Mouse (Mus musculus): ENCODE data around the gene Gm42517. TPM values are rescaled to one million over a fixed set of nuclear protein-coding genes. Genes with fewer than 3 reads are reported as not detected.

Gene Gm42517
- polyA plus RNA-seq, 1 experiment from 2014 or later, result 0.07 TPM

DNA sequence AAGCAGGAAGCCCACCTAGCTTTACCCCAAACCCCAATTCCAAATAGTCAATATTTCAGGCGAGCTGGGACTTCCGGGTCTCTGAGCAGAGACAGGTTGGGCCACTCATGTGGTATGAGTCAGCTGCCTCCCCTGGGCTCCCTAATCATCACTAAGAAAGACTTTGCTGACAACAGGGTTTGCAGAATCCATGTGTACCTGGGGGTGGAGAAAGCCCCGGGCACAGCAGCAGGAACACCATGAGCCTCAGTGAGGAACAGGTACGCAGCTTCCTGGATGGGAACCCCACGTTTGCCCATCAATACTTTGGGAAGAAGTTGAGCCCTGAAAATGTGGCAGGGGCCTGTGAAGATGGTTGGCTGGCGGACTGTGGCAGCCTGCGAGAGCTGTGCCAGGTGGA, 20.5 kb upstream of the Gm42517 start, which contains the start of gene Pde6b:
Gene Pde6b, plus strand, starts transcription at position 191 of the 400 bp plus-strand sequence.
- H3K27me3 ChIP-seq (replicated peaks; ENCODE audit: control insufficient read depth, insufficient read depth, low read length), result no peaks in the 10 kb centered on the region; the same call in 1 of the 2 replicates
- H3K9me3 ChIP-seq (ENCODE audit: control insufficient read depth), result no peaks in the 10 kb centered on the region
- H3K4me1 ChIP-seq (replicated peaks; ENCODE audit: control insufficient read depth, insufficient read depth, low read length), result no peaks in the 10 kb centered on the region
- H3K4me3 ChIP-seq (ENCODE audit: low read depth, low read length), result no peak within 1 kb of the TSS
- no peak within 1 kb of the TSS for H3K9ac ChIP-seq (ENCODE audit: low read depth, low read length)
- no peak for TF ChIP-seq CTCF (IDR thresholded peaks at IDR 0.05; ENCODE audit: low read depth)
- no peak for ATAC-seq
- H3K36me3 ChIP-seq (ENCODE audit: control insufficient read depth, insufficient read depth), result no peaks in the 10 kb centered on the region
- no peak within 1 kb of the TSS for H3K4me2 ChIP-seq (replicated peaks; ENCODE audit: low read depth)
- no peak within 1 kb of the TSS for H3K27ac ChIP-seq (ENCODE audit: low read depth, low read length)
- 73% methylated on average over 7 of the region's 7 CpGs for WGBS

DNA sequence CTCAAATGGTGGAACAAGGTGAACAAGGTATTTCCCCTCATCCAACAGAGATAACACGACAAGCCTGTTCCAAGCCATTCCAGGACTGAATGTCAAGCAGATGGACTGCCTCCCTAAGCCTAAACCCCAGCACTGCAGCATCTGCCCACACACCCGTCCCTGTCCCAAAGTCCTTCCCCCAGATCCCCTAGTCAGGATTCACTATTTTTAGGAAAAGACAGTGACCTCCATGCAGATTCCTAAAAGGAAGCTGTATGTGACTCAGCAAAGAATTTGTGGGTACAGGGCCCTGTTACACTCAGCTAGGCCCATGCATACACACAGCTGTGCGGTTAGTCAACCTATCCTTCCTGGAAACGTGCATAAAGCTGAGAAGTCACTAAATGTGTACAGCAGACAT, 18.7 kb upstream of the Gm42517 start:
- no peaks in the 10 kb centered on the region for H3K4me1 ChIP-seq (replicated peaks; ENCODE audit: control insufficient read depth, insufficient read depth, low read length)
- no peaks in the 10 kb centered on the region for H3K36me3 ChIP-seq (ENCODE audit: control insufficient read depth, insufficient read depth)
- ATAC-seq, result no peak
- H3K27me3 ChIP-seq (replicated peaks; ENCODE audit: control insufficient read depth, insufficient read depth, low read length), result no peaks in the 10 kb centered on the region; the same call in 1 of the 2 replicates
- 65% methylated on average over 4 of the region's 4 CpGs for WGBS
- no peaks in the 10 kb centered on the region for H3K9me3 ChIP-seq (ENCODE audit: control insufficient read depth)
- H3K4me2 ChIP-seq (replicated peaks; ENCODE audit: low read depth), result no peak overlapping the region
- no peak for TF ChIP-seq CTCF (IDR thresholded peaks at IDR 0.05; ENCODE audit: low read depth)
- no peak overlapping the region for H3K9ac ChIP-seq (ENCODE audit: low read depth, low read length)
- no peak overlapping the region for H3K4me3 ChIP-seq (ENCODE audit: low read depth, low read length)
- H3K27ac ChIP-seq (ENCODE audit: low read depth, low read length), result no peak overlapping the region

DNA sequence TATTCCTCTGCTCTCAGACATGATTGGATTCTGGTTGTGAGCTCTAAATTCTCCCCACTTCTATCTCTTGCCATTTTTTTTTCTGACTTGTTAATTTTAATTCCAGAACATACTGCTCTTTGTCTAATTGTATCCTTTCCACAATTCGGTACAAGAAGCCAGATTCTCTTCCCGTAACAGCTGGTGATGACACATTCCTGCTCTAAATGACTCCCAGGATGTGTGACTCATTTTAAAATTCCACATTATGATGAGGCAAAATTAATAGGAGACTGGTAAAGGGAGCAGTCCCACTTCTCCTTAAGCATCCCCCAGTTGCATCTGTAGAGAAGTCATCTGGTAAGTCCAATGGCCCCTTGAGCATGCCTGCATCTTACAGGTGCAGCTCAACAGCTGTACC, 17.9 kb upstream of the Gm42517 start:
- 83% methylated on average over 2 of the region's 2 CpGs for WGBS
- H3K4me2 ChIP-seq (replicated peaks; ENCODE audit: low read depth), result no peak overlapping the region
- no peaks in the 10 kb centered on the region for H3K4me1 ChIP-seq (replicated peaks; ENCODE audit: control insufficient read depth, insufficient read depth, low read length)
- no peak for ATAC-seq
- H3K9ac ChIP-seq (ENCODE audit: low read depth, low read length), result no peak overlapping the region
- no peak overlapping the region for H3K4me3 ChIP-seq (ENCODE audit: low read depth, low read length)
- no peak for TF ChIP-seq CTCF (IDR thresholded peaks at IDR 0.05; ENCODE audit: low read depth)
- H3K36me3 ChIP-seq (ENCODE audit: control insufficient read depth, insufficient read depth), result no peaks in the 10 kb centered on the region
- no peaks in the 10 kb centered on the region for H3K9me3 ChIP-seq (ENCODE audit: control insufficient read depth)
- no peaks in the 10 kb centered on the region; the same call in 1 of the 2 replicates for H3K27me3 ChIP-seq (replicated peaks; ENCODE audit: control insufficient read depth, insufficient read depth, low read length)
- no peak overlapping the region for H3K27ac ChIP-seq (ENCODE audit: low read depth, low read length)

DNA sequence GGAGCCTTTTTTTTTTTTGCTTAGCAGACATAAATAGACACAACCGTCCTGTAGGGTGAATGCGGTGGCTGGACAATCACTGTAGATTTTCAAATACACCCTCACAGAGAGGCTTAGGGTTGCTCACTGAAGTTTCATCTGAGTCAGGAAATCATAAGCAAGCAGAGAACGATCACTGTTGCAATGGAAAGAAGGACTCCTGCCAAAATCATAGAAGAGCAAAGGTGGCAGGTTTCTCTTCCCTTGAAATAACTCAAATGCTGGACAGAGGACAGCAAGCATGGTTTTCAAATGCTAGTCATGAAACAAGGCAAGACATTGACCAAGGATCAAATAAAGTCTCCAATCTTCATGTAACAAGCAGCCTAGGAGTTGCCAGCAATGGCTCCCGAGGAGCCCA, 10.6 kb upstream of the Gm42517 start:
- Histone ChIP-seq H3K36me3 (ENCODE audit: control insufficient read depth, insufficient read depth) (no peaks in the 10 kb centered on the region), H3K9me3 (ENCODE audit: control insufficient read depth) (no peaks in the 10 kb centered on the region), H3K4me3 (ENCODE audit: low read depth, low read length) (no peak overlapping the region), H3K27ac (ENCODE audit: low read depth, low read length) (no peak overlapping the region), H3K9ac (ENCODE audit: low read depth, low read length) (no peak overlapping the region), H3K4me1 (replicated peaks; ENCODE audit: control insufficient read depth, insufficient read depth, low read length) (no peaks in the 10 kb centered on the region), H3K4me2 (replicated peaks; ENCODE audit: low read depth) (no peak overlapping the region), H3K27me3 (replicated peaks; ENCODE audit: control insufficient read depth, insufficient read depth, low read length) (0 out of 2 replicates have a peak, but pooled peaks cover 5% of the 10 kb centered on the region)
- no peak for ATAC-seq
- TF ChIP-seq CTCF (IDR thresholded peaks at IDR 0.05; ENCODE audit: low read depth), result no peak
- 75% methylated on average over 4 of the region's 4 CpGs for WGBS

DNA sequence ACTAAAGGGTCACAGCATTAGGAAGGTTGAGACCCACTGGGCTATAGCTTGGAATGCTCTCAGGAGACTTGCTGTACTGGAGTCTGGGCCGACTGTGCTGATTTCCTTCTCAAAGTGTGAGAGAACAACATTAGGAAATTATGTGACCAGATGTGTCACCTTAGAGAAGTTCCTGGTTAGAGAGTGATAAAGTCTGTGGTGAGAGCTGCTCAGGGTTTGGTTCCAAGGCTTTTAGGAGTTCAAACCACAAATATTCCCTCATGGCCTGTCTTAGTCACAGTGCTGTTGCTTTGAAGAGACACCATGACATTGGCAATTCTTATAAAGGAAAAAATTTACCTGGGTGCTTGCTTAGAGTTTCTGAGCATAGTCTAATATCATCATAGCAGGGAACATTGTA, 8.3 kb upstream of the Gm42517 start:
- no peak overlapping the region for H3K4me3 ChIP-seq (ENCODE audit: low read depth, low read length)
- H3K9me3 ChIP-seq (ENCODE audit: control insufficient read depth), result no peaks in the 10 kb centered on the region
- H3K27ac ChIP-seq (ENCODE audit: low read depth, low read length), result no peak overlapping the region
- H3K27me3 ChIP-seq (replicated peaks; ENCODE audit: control insufficient read depth, insufficient read depth, low read length), result peaks cover 20% of the 10 kb centered on the region
- WGBS, result 66% methylated on average over 1 of the region's 1 CpGs
- no peaks in the 10 kb centered on the region for H3K36me3 ChIP-seq (ENCODE audit: control insufficient read depth, insufficient read depth)
- no peak overlapping the region for H3K4me2 ChIP-seq (replicated peaks; ENCODE audit: low read depth)
- H3K4me1 ChIP-seq (replicated peaks; ENCODE audit: control insufficient read depth, insufficient read depth, low read length), result no peaks in the 10 kb centered on the region
- TF ChIP-seq CTCF (IDR thresholded peaks at IDR 0.05; ENCODE audit: low read depth), result no peak
- no peak for ATAC-seq
- no peak overlapping the region for H3K9ac ChIP-seq (ENCODE audit: low read depth, low read length)

DNA sequence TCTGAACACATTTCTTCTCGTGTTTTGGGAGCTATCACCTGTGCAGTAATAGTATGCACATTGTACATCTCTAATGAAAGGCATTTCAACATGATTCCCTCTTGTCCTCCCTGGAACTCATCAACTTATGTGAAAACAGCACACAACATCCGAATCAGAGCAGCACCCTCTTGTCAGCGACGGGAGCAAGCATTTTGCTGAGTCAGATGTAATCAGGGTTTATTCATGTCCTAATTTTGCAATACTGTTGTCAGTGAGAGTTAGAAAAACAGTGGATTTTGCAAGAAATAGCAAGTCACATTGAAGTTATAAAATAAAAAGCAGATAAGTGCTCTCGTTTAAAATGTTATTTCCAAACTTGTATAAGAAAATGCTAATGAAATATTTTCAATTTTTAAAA, 6.4 kb upstream of the Gm42517 start:
- no peaks in the 10 kb centered on the region for H3K36me3 ChIP-seq (ENCODE audit: control insufficient read depth, insufficient read depth)
- TF ChIP-seq CTCF (IDR thresholded peaks at IDR 0.05; ENCODE audit: low read depth), result no peak
- H3K4me3 ChIP-seq (ENCODE audit: low read depth, low read length), result no peak overlapping the region
- no peak overlapping the region for H3K9ac ChIP-seq (ENCODE audit: low read depth, low read length)
- no peak for ATAC-seq
- H3K4me1 ChIP-seq (replicated peaks; ENCODE audit: control insufficient read depth, insufficient read depth, low read length), result 0 out of 2 replicates have a peak, but pooled peaks cover 4% of the 10 kb centered on the region
- H3K4me2 ChIP-seq (replicated peaks; ENCODE audit: low read depth), result no peak overlapping the region
- peaks cover 40% of the 10 kb centered on the region for H3K27me3 ChIP-seq (replicated peaks; ENCODE audit: control insufficient read depth, insufficient read depth, low read length)
- H3K27ac ChIP-seq (ENCODE audit: low read depth, low read length), result no peak overlapping the region
- 75% methylated on average over 5 of the region's 5 CpGs for WGBS
- H3K9me3 ChIP-seq (ENCODE audit: control insufficient read depth), result no peaks in the 10 kb centered on the region

- H3K4me1 ChIP-seq (replicated peaks; ENCODE audit: control insufficient read depth, insufficient read depth, low read length), result peaks cover 8% of the 10 kb centered on the region; the same call in 1 of the 2 replicates
- H3K9me3 ChIP-seq (ENCODE audit: control insufficient read depth), result no peaks in the 10 kb centered on the region
- no peak for ATAC-seq
- H3K4me3 ChIP-seq (ENCODE audit: low read depth, low read length), result no peak overlapping the region; the same call in 1 of the 2 replicates
- no peak overlapping the region for H3K27ac ChIP-seq (ENCODE audit: low read depth, low read length)
- TF ChIP-seq CTCF (IDR thresholded peaks at IDR 0.05; ENCODE audit: low read depth), result no peak
- 5% methylated on average over 6 of the region's 6 CpGs for WGBS
- no peaks in the 10 kb centered on the region for H3K36me3 ChIP-seq (ENCODE audit: control insufficient read depth, insufficient read depth)
- no peak overlapping the region for H3K9ac ChIP-seq (ENCODE audit: low read depth, low read length)
- H3K27me3 ChIP-seq (replicated peaks; ENCODE audit: control insufficient read depth, insufficient read depth, low read length), result peaks cover 80% of the 10 kb centered on the region
- no peak overlapping the region for H3K4me2 ChIP-seq (replicated peaks; ENCODE audit: low read depth)
These were observed 2.2 kb upstream of the Gm42517 start for GRCm38 (mm10) chr5:108369964-108370363.
